Mouse (Mus musculus) stomach, postnatal 0 days (tissue): ENCODE results near the gene Cass4.

Experiments
- CTCF ChIP-seq: IDR thresholded peaks from 2 replicates; pipeline ENCODE4 v1.5.1; 2016; ENCODE audit warnings: antibody characterized with exemption, low read depth, mild to moderate bottlenecking, moderate library complexity
- EP300 ChIP-seq: optimal IDR thresholded peaks from 2 replicates; pipeline ENCODE3; 2016; ENCODE audit warnings: antibody characterized with exemption

DNA sequence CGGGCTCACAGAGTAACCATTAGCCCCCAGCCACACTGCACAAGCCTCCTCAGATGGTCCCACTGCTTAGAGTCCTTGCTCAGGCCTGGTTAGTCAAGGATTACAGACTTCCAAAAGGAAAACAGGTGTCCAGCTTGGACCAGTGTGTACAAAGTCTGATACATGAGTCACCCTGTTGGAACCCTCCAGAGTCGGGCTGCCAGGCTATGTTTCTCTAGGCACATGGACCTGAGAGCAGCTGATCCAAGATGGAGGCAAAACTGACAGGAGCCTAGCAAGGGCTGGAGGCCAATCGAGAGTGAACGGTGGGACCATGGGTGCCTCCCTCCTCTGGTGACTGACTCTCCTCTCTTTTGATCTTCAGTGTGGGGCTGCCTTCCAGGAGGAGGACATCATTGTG is 69.2 kb downstream of the Cass4 start:
- TF ChIP-seq CTCF (no peak), EP300 (no peak)
